ENCODE assay signal across 9 mouse cellular contexts in genomic region chr6:37714223-37714928, GRCm38 (mm10).
DNase-seq lines count a peak whose midpoint lies in the region; ATAC-seq lines count a peak whose summit lies in the region.
"Had no signal": no experiment of that assay in that cellular context is flagged by ENCODE, and none has a peak within 500 bp of the region (broad histone marks: within the 10 kb centered on the region; RNA-seq: fewer than 3 reads in every experiment).

No protein-coding gene starts in this region.

- 33% methylated on average over 5 of the region's 6 CpGs for WGBS in forebrain, embryonic 14.5 days
- WGBS in forebrain, embryonic 15.5 days, result 26% methylated on average over 6 of the region's 6 CpGs

- 0 out of 2 replicates have a peak, but pooled peaks cover 3% of the 10 kb centered on the region for H3K9me3 ChIP-seq in forebrain, embryonic 14.5 days (replicated peaks; ENCODE audit: control insufficient read depth, low read length)
- no peaks in the 10 kb centered on the region for H3K9me3 ChIP-seq in forebrain, embryonic 15.5 days

- no peak overlapping the region for H3K27ac ChIP-seq in forebrain, embryonic 14.5 days (ENCODE audit: low read depth, low read length)
- no peak overlapping the region for H3K27ac ChIP-seq in forebrain, embryonic 15.5 days (replicated peaks)

- H3K36me3 ChIP-seq in forebrain, embryonic 14.5 days (ENCODE audit: control insufficient read depth, insufficient read depth, low read length), result no peaks in the 10 kb centered on the region
- no peaks in the 10 kb centered on the region for H3K36me3 ChIP-seq in forebrain, embryonic 15.5 days

- H3K4me2 ChIP-seq in forebrain, embryonic 14.5 days (ENCODE audit: low read length), result no peak overlapping the region
- H3K4me2 ChIP-seq in forebrain, embryonic 15.5 days (replicated peaks), result no peak overlapping the region

- no peaks in the 10 kb centered on the region for H3K4me1 ChIP-seq in forebrain, embryonic 14.5 days (ENCODE audit: control insufficient read depth, insufficient read depth, low read length)
- no peaks in the 10 kb centered on the region for H3K4me1 ChIP-seq in forebrain, embryonic 15.5 days

- intact Hi-C loops in heart, postnatal 10 days (cut with DNase I), result no loop called here

- H3K9ac ChIP-seq in forebrain, embryonic 14.5 days (ENCODE audit: low read length), result no peak overlapping the region
- no peak overlapping the region for H3K9ac ChIP-seq in forebrain, embryonic 15.5 days (replicated peaks)

- no peak overlapping the region for H3K4me3 ChIP-seq in forebrain, embryonic 14.5 days (ENCODE audit: low read depth, low read length)
- H3K4me3 ChIP-seq in forebrain, embryonic 15.5 days, result no peak overlapping the region

- no peak for ATAC-seq in forebrain, embryonic 14.5 days
- no peak for ATAC-seq in forebrain, embryonic 15.5 days (replicated peaks)

- H3K27me3 ChIP-seq in forebrain, embryonic 14.5 days (replicated peaks; ENCODE audit: control insufficient read depth, insufficient read depth, low read length), result no peaks in the 10 kb centered on the region
- H3K27me3 ChIP-seq in forebrain, embryonic 15.5 days, result no peaks in the 10 kb centered on the region
- H3K27me3 ChIP-seq: CH12.LX had no signal

- peak; percentile 21 for DNase-seq in forebrain, embryonic 14.5 days (ENCODE audit: low spot score)
- peak; percentile 14 to 28 for DNase-seq in B cell, adult 2 months
- peak; percentile 14 for DNase-seq in cerebellum, adult 9-11 months
- peak; percentile 17 for DNase-seq in lung, postnatal 14 days
- no peak for DNase-seq in heart, adult 9 months (ENCODE audit: low spot score in 2 of 2)
- DNase-seq in heart, adult 8-10 months (ENCODE audit: low spot score), result no peak
- no peak for DNase-seq in heart, postnatal 10 days

Comparison
In these comparisons a context has a peak if more than half of its experiments do, and no peak if none do; other contexts are left out.
1. DNase-seq: peak in forebrain, embryonic 14.5 days (single experiment), B cell, adult 2 months (2 of 2), cerebellum, adult 9-11 months (single experiment) and lung, postnatal 14 days (single experiment); none in heart, adult 9 months (0 of 2), heart, adult 8-10 months (single experiment) and heart, postnatal 10 days (0 of 2).